Mouse (Mus musculus): ENCODE data around the gene Dnajc4.
"Not testable (repeated sequence)": the region's sequence is repeated elsewhere in the genome, so short reads cannot be mapped to it uniquely, and the experiment has no call there.

Dnajc4 gene

DNA sequence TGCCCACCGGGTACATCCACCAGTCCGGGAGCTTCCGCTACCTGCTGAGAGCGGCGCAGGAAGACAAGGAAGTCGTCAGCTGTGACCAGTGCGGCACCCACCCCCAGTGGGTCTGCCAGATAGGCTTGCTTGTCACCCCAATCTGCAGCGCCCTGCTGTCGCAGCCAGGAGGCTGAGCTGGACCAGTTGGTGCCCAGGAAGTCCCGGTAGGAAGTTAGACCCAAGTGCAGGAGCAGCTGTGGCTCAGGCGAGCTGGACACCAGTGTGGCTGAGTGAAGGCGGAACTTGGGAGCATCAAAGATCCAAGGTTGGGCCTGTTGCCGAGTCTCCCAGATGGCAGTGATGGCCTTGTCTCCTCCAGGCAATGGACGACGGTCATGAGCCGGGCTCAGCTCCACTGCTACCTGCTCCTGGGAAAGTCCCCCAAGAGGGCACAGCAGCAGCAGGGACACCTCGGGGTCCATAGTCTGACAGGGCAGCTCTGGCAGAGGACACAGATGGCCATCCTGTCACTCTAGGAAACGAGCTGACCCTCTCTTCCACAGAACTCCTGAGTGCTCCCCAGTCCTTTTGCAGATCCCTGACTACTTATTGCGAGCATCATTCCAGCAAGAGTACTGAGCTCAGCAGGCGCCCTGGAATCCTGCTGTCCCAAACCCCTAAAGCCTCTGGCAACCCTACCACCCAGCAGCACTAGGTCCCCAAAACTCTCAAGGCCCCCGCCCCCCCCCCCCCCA, 3.1 kb upstream of the Dnajc4 start:
- DNase-seq (ENCODE audit: extremely low spot score), result no peak

GRCm38 (mm10) chr19:6994489-6994888, 2.1 kb upstream of the Dnajc4 start:
- DNase-seq (ENCODE audit: extremely low spot score), result no peak

- DNase-seq (ENCODE audit: extremely low spot score), result no peak
Observed at GRCm38 (mm10) chr19:6994002-6994401, 1.6 kb upstream of the Dnajc4 start.

GRCm38 (mm10) chr19:6993011-6993770, 819 bp upstream of the Dnajc4 start:
- DNase-seq (ENCODE audit: extremely low spot score), result no peak

GRCm38 (mm10) chr19:6991166-6991565, 1.2 kb downstream of the Dnajc4 start:
- not testable (repeated sequence) for DNase-seq (ENCODE audit: extremely low spot score)

GRCm38 (mm10) chr19:6990712-6991111, 1.7 kb downstream of the Dnajc4 start:
- DNase-seq (ENCODE audit: extremely low spot score), result no peak

GRCm38 (mm10) chr19:6989251-6989650, 3.1 kb downstream of the Dnajc4 start:
- DNase-seq (ENCODE audit: extremely low spot score), result no peak

GRCm38 (mm10) chr19:6987904-6988285, 4.5 kb downstream of the Dnajc4 start:
- no peak for DNase-seq (ENCODE audit: extremely low spot score)

- DNase-seq (ENCODE audit: extremely low spot score), result peak; percentile 81
Observed at GRCm38 (mm10) chr19:6987061-6987903, 5.1 kb downstream of the Dnajc4 start, which contains the start of gene Vegfb. Vegfb (minus strand) TSS chr19:6987651.

DNA sequence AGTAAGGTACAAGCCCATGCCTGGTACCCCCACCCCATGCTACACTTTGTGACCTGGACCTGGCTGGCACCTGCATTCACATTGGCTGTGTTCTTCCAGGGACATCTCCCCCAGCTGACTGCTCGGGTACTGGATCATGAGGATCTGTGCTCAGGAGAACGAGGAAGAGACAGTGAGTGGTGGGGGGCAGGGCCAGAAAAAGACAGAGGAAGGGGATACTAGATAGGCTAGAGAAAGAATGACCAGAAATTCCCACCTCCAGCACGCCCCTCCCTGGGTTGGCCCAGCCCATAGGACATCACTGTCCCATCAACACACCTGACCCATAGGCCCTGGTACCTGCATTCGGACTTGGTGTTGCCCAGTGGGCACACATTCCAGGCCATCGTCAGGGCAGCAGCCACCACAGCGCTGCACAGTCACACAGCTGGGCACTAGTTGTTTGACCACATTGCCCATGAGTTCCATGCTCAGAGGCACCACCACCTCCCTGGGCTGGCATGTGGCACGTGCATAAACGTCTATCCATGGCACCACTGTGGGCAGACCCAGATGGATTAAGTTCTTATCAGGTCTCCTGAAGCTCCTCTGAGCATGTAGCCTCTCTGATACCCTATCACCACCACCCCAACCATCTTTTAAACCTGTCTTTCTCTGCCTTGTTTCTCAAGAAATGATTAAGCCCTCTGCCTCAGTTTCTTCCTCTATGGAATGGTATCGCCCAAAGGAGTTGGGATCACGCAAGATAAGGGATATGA, 6.2 kb downstream of the Dnajc4 start:
- DNase-seq (ENCODE audit: extremely low spot score), result no peak

DNA sequence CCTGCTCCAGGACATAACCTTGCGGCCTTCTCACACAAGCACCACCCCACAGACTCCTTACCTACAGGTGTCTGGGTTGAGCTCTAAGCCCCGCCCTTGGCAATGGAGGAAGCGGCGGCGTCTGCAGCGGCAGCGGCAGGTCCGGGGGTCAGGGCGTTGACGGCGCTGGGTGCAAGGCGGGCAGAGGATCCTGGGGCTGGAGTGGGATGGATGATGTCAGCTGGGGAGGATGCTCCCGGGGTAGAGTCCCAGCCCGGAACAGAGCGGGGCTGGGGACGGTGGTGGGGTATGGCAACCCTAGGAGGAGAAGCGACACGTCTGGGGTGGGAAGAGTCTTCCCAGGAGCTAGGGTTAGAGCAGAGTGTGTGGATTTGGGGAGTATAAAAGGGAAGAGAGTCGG, 7.1 kb downstream of the Dnajc4 start:
- no peak for DNase-seq (ENCODE audit: extremely low spot score)

GRCm38 (mm10) chr19:6983621-6984020, 8.8 kb downstream of the Dnajc4 start:
- no peak for DNase-seq (ENCODE audit: extremely low spot score)

DNA sequence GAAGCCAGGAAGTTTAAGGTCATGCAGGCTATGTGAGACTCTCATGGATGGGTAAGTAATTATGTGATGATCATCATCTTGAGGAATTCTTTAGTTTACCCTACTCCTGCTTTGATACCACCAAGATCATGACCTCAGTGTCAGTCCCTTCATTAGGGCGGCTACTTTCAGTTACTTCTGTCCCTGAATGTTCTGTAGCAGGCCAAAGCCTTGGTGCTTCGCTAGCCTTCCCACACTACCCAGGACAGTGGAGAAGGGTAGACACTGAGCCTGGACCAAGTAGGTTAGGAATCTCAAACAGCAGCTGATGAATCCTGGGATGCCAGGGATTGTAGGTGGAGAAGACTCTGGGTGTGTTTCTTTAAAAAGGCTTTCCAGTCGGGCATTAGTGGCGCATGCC, 10.9 kb downstream of the Dnajc4 start:
- no peak for DNase-seq (ENCODE audit: extremely low spot score)

GRCm38 (mm10) chr19:6980381-6981093, 11.8 kb downstream of the Dnajc4 start, which contains the start of gene Fkbp2:
Fkbp2 (minus strand) TSS chr19:6980501.
- peak; percentile 99 for DNase-seq (ENCODE audit: extremely low spot score)

DNA sequence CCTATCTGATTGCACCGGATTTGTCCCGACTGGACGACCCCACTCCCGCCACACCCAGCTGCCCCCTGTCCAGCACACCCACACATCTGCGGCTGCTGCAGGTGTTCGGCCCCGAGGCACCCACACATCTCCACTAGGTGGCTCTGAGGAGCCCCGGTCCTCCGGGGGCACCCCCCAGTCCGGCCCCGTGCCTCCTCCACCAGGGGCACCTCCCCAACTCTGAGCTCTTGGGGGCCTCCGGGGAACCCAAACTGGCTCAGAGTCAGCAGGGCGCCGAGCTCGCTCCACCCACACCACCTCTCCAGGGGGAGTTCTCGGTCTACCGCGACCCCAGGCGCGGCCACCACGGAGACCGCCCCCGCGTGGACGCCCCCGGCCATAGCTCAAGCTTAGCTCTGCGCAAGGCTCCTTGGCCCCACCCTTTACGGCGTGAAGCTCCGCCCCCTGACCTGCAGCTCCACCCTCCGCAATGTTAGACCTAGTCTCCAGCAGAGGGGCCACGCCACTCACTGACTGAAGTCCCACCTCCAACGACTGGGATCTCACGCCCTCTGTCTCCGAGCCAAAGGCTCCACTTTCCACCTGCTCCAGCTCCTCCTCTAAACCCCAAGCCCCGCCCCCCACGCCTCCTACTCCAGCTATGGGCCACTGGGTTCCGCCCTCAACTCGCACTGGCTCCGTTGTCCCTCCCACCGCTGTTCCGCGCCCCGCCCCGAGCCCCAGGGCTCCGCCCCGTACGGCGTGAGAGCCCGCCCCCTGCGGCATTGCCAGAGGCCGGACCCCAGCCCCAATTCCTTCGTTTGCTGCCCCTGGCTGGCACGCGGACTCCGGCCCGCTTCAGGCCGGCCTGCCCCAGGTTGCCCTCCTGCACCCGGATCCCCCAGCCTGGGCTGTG, 12.6 kb downstream of the Dnajc4 start:
- peak; percentile 100 for DNase-seq (ENCODE audit: extremely low spot score)

- peak; percentile 60 for DNase-seq (ENCODE audit: extremely low spot score)
Observed at GRCm38 (mm10) chr19:6979001-6979479, 13.3 kb downstream of the Dnajc4 start.

DNA sequence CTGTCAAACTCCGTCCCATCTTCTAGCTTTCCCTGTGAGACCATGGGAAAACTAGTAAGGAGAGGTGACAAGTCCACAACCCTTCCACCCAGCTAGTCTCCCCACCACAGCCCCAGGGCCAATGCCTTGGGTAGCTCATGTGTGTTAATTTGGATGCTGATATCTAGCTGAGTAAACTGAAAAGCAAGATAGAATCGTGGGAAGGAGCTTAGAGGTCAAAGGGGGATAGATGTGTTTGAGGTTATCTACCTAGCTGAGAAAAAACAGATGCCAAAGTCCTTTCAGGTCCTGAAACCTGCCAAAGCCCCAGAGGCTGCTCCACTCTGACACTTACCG, 13.8 kb downstream of the Dnajc4 start:
- no peak for DNase-seq (ENCODE audit: extremely low spot score)

DNA sequence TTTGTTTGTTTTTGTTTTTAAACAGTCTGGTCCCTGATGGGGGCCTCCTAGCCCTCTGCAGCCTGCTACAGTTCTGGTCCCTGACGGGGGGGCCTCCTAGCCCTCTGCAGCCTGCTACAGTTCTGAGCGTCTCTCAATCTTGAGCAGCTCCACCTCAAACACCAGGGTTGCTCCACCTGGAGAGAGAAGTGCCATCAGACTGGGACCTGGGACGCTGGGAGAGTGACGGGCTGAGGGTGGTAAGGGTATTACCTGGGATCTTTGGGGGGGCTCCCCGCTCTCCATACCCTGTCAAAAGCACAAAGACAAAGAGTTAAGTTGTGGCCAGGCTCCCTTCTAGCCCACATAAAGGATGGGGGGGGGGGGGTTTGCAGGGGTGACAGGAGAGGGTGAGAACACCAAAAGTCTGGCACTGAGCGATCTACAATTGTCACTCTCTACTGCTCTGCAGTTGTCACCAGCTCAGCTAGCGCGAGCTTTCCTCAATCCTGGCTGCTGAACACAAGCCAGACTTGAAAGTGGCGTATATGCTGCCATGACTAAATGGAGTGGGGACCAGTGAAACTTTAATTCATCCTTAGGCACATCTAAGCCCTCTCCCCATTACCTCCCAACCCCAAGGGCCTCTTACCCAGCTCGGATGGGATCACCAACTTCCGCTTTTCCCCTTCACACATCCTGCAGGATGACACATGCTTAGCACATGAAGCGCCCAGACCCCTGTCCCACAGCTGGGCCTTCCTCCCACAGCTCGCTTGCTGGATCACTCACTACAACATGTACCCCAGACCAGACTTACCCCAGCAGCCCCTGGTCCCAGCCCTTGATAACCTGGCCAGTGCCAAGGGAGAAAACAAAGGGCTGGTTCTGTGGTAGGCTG, 14.4 kb downstream of the Dnajc4 start:
- DNase-seq (ENCODE audit: extremely low spot score), result no peak

All from embryo, embryonic 9.5 days (tissue).